ENCODE assay signal across 8 mouse cellular contexts in the genomic region with DNA sequence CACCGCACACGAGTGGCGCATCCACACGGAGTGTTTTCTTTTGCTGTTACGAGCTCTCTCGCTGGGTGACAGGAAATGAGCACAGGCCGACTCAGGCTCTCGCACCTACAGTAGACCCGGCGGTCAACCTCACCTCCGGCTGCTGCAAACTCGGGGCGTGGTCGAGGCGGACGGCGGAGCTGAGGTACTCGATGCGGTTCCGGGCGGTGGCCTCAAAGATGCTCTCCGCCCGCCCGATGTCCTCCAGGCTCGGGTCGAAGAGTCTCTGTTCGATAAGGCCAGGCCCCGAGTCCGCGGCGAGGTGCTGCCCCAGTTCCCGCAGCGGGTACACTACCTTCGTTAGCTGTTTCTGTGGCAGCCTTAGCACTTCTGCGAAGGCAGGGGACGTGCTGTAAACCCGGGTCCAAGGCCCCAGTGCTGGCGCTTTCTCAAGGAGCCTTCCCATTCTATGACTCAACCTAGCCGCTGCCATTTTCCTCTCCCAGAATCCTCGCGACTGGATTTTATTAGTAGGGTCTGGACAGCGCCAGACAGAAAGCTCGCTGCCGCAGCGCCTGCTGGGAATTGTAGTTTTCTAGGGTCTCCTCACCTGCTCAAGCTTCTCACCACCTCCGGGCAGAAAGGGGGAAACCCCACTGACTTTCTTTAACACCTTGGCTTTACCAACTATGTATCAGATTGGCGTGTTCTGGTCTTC. TPM values are rescaled to one million over a fixed set of nuclear protein-coding genes. Genes with fewer than 3 reads are reported as not detected.
A peak's percentile ranks its signal among the peaks of the same experiment; 100 is the strongest.
DNase-seq lines count a peak whose midpoint lies in the region; ATAC-seq and TF ChIP-seq lines count a peak whose summit lies in the region.

Gtpbp8 (minus strand) TSS at position 498 of the 697 bp plus-strand sequence.

- peak within 1 kb of the TSS; percentile 63 for H3K4me2 ChIP-seq in lung, postnatal 0 days (replicated peaks; ENCODE audit: low read depth, low read length)

- DNase-seq in MEL-GATA-1-ER (ENCODE audit: extremely low read depth, low read depth): peak; percentile 80
- peak; percentile 86 for DNase-seq in cerebellum, adult 8-10 months
- DNase-seq in hindbrain, embryonic 10.5 days (ENCODE audit: low spot score): peak; percentile 85
- peak; percentile 86 for DNase-seq in layer of hippocampus, adult 9-11 months
- peak; percentile 96 for DNase-seq in lung, postnatal 0 days (ENCODE audit: low spot score)
- peak; percentile 66 for DNase-seq in ovary, postnatal 14 days (ENCODE audit: low spot score)
- peak; percentile 84 for DNase-seq in thymus, postnatal 14 days

- H3K27ac ChIP-seq in hindbrain, embryonic 10.5 days: peak within 1 kb of the TSS; percentile 95
- peak within 1 kb of the TSS; percentile 96 for H3K27ac ChIP-seq in lung, postnatal 0 days (ENCODE audit: low read length)

- no peaks in the 10 kb centered on the region for H3K27me3 ChIP-seq in hindbrain, embryonic 10.5 days (ENCODE audit: insufficient read depth, poor library complexity, severe bottlenecking)
- no peaks in the 10 kb centered on the region for H3K27me3 ChIP-seq in lung, postnatal 0 days (replicated peaks; ENCODE audit: insufficient read depth, low read length)

- TF ChIP-seq CTCF in lung, postnatal 0 days (IDR thresholded peaks at IDR 0.05): no peak

- ATAC-seq in frontal cortex, adult (ENCODE audit: low TSS enrichment): peak; percentile 92
- peak; percentile 97 for ATAC-seq in lung, postnatal 0 days

- peak within 1 kb of the TSS; percentile 78 for H3K9ac ChIP-seq in lung, postnatal 0 days (replicated peaks; ENCODE audit: low read depth)

- H3K4me3 ChIP-seq in hindbrain, embryonic 10.5 days: peak within 1 kb of the TSS; percentile 89
- H3K4me3 ChIP-seq in lung, postnatal 0 days (ENCODE audit: low read depth, low read length): peak within 1 kb of the TSS; percentile 87

- peaks cover 16% of the 10 kb centered on the region for H3K4me1 ChIP-seq in hindbrain, embryonic 10.5 days (replicated peaks)
- H3K4me1 ChIP-seq in lung, postnatal 0 days (ENCODE audit: insufficient read depth, low read depth, low read length): peaks cover 13% of the 10 kb centered on the region; the same call in 1 of the 2 replicates

- peak; percentile 36; the same call in 1 of the 2 replicates for TF ChIP-seq EP300 in lung, postnatal 0 days (IDR thresholded peaks at IDR 0.05)

- no peaks in the 10 kb centered on the region for H3K9me3 ChIP-seq in hindbrain, embryonic 10.5 days
- H3K9me3 ChIP-seq in lung, postnatal 0 days (ENCODE audit: low read length): no peaks in the 10 kb centered on the region

- H3K36me3 ChIP-seq in hindbrain, embryonic 10.5 days: peaks cover 14% of the 10 kb centered on the region
- no peaks in the 10 kb centered on the region; the same call in 1 of the 2 replicates for H3K36me3 ChIP-seq in lung, postnatal 0 days (ENCODE audit: insufficient read depth, low read length)

- under 1% methylated on average over 47 of the region's 47 CpGs for WGBS in hindbrain, embryonic 10.5 days
- WGBS in lung, postnatal 0 days: under 1% methylated on average over 47 of the region's 47 CpGs

RNA-seq across cellular contexts. Expression of gene Gtpbp8, which starts in this region (rescaled TPM):
- polyA plus RNA-seq in hindbrain, embryonic 10.5 days (2016; fragmentation: Nextera tagmentation; extraction: Ambion mirVana): 27.7 and 30.5 TPM in 2 replicates
- 17.2 and 19.5 TPM in 2 replicates for polyA plus RNA-seq in lung, postnatal 0 days (2015; fragmentation: Nextera tagmentation; extraction: Ambion mirVana)

Comparison
In these comparisons a context has a peak if more than half of its experiments do, and no peak if none do; other contexts are left out.
1. Peak in every context shown above with its lines: DNase-seq, ATAC-seq, H3K4me3 ChIP-seq and H3K27ac ChIP-seq.